18 mouse cellular contexts compared by ENCODE assay signal in the genomic region with DNA sequence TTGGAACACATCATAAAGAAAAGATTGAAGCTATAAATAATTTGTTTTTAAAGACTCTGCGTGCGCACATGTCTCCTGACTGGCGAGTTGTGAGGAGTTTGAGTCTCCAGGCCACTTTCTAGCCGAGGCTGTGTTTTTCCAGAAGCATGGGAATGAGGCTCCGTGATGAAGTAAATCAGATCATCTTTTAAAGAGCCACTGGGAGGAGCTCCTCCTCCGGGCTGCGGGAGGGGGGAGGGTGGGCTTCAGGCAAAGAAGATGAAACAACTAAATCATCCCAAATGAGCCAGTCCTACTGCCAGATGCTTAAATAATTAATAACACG.
A peak's percentile ranks its signal among the peaks of the same experiment; 100 is the strongest.
DNase-seq lines count a peak whose midpoint lies in the region; ATAC-seq lines count a peak whose summit lies in the region.
"Had no signal": no experiment of that assay in that cellular context is flagged by ENCODE, and none has a peak within 500 bp of the region (broad histone marks: within the 10 kb centered on the region; RNA-seq: fewer than 3 reads in every experiment).

No protein-coding gene starts in this region.

- no peaks in the 10 kb centered on the region for H3K36me3 ChIP-seq in heart, embryonic 15.5 days
- no peaks in the 10 kb centered on the region for H3K36me3 ChIP-seq in lung, embryonic 15.5 days
- H3K36me3 ChIP-seq in embryonic facial prominence, embryonic 10.5 days (replicated peaks) = no peaks in the 10 kb centered on the region
- no peaks in the 10 kb centered on the region for H3K36me3 ChIP-seq in limb, embryonic 10.5 days
- H3K36me3 ChIP-seq: limb, embryonic 13.5 days; midbrain, embryonic 15.5 days; stomach, embryonic 15.5 days had no signal

- H3K4me1 ChIP-seq in heart, embryonic 15.5 days (replicated peaks) = peaks cover 17% of the 10 kb centered on the region
- peaks cover 31% of the 10 kb centered on the region for H3K4me1 ChIP-seq in lung, embryonic 15.5 days
- peaks cover 58% of the 10 kb centered on the region for H3K4me1 ChIP-seq in embryonic facial prominence, embryonic 10.5 days
- H3K4me1 ChIP-seq in limb, embryonic 10.5 days = peaks cover 51% of the 10 kb centered on the region

- H3K9ac ChIP-seq in heart, embryonic 15.5 days = no peak overlapping the region
- H3K9ac ChIP-seq in lung, embryonic 15.5 days = no peak overlapping the region
- H3K9ac ChIP-seq: hindbrain, embryonic 14.5 days; limb, embryonic 13.5 days; midbrain, embryonic 15.5 days; stomach, embryonic 15.5 days had no signal

- 25% methylated on average over 8 of the region's 8 CpGs for WGBS in heart, embryonic 15.5 days
- WGBS in lung, embryonic 15.5 days = 16% methylated on average over 8 of the region's 8 CpGs
- 45% methylated on average over 8 of the region's 8 CpGs for WGBS in embryonic facial prominence, embryonic 10.5 days
- WGBS in limb, embryonic 10.5 days = 30% methylated on average over 8 of the region's 8 CpGs

- no peak for ATAC-seq in heart, embryonic 15.5 days (replicated peaks; ENCODE audit: insufficient number of reproducible peaks, insufficient read depth, low FRiP score, low read depth)
- ATAC-seq in lung, embryonic 15.5 days (ENCODE audit: borderline replicate concordance, extremely low read depth, low FRiP score, low TSS enrichment) = no peak
- ATAC-seq: forebrain, embryonic 16.5 days; midbrain, embryonic 15.5 days had no signal

- peaks cover 11% of the 10 kb centered on the region; the same call in 1 of the 2 replicates for H3K27me3 ChIP-seq in heart, embryonic 15.5 days
- H3K27me3 ChIP-seq in lung, embryonic 15.5 days = no peaks in the 10 kb centered on the region; the same call in 1 of the 2 replicates
- H3K27me3 ChIP-seq in embryonic facial prominence, embryonic 10.5 days (replicated peaks; ENCODE audit: low read depth, poor library complexity, severe bottlenecking) = peaks cover 19% of the 10 kb centered on the region; the same call in 1 of the 2 replicates
- peaks cover 16% of the 10 kb centered on the region for H3K27me3 ChIP-seq in limb, embryonic 10.5 days (ENCODE audit: low read depth, poor library complexity, severe bottlenecking)
- H3K27me3 ChIP-seq: midbrain, embryonic 15.5 days; stomach, embryonic 15.5 days had no signal

- H3K9me3 ChIP-seq in heart, embryonic 15.5 days (replicated peaks) = no peaks in the 10 kb centered on the region
- no peaks in the 10 kb centered on the region for H3K9me3 ChIP-seq in lung, embryonic 15.5 days
- H3K9me3 ChIP-seq in embryonic facial prominence, embryonic 10.5 days = no peaks in the 10 kb centered on the region
- H3K9me3 ChIP-seq in limb, embryonic 10.5 days (replicated peaks) = no peaks in the 10 kb centered on the region
- H3K9me3 ChIP-seq: limb, embryonic 13.5 days; midbrain, embryonic 15.5 days; stomach, embryonic 15.5 days had no signal

- no peak overlapping the region for H3K4me3 ChIP-seq in heart, embryonic 15.5 days
- no peak overlapping the region for H3K4me3 ChIP-seq in lung, embryonic 15.5 days
- no peak overlapping the region for H3K4me3 ChIP-seq in embryonic facial prominence, embryonic 10.5 days
- H3K4me3 ChIP-seq in limb, embryonic 10.5 days = no peak overlapping the region
- H3K4me3 ChIP-seq: limb, embryonic 13.5 days; midbrain, embryonic 15.5 days; stomach, embryonic 15.5 days had no signal

- H3K4me2 ChIP-seq in heart, embryonic 15.5 days = peak overlapping the region; percentile 24; the same call in 1 of the 2 replicates
- peak overlapping the region; percentile 29 for H3K4me2 ChIP-seq in lung, embryonic 15.5 days
- H3K4me2 ChIP-seq: hindbrain, embryonic 14.5 days; limb, embryonic 13.5 days; midbrain, embryonic 15.5 days; stomach, embryonic 15.5 days had no signal

- DNase-seq in heart, adult 11 months = no peak
- no peak for DNase-seq in lung, postnatal 36 days
- DNase-seq in embryonic facial prominence, embryonic 10.5 days (ENCODE audit: low spot score) = peak; percentile 38
- DNase-seq in limb, embryonic 10.5 days (ENCODE audit: low spot score) = peak; percentile 33
- no peak for DNase-seq in gastrocnemius, postnatal 10 days
- DNase-seq: cerebellum, adult 9-10 months; kidney, adult 11 months; kidney, postnatal 36 days; layer of hippocampus, adult 9-11 months; right cerebral cortex, postnatal 14 days; thymus, postnatal 14 days had no signal

- peak overlapping the region; percentile 59 for H3K27ac ChIP-seq in heart, embryonic 15.5 days
- peak overlapping the region; percentile 62 for H3K27ac ChIP-seq in lung, embryonic 15.5 days
- no peak overlapping the region; the same call in 1 of the 2 replicates for H3K27ac ChIP-seq in embryonic facial prominence, embryonic 10.5 days (replicated peaks)
- no peak overlapping the region for H3K27ac ChIP-seq in limb, embryonic 10.5 days
- H3K27ac ChIP-seq: hindbrain, embryonic 14.5 days; limb, embryonic 13.5 days; midbrain, embryonic 15.5 days had no signal

Comparison
In these comparisons a context has a peak if more than half of its experiments do, and no peak if none do; other contexts are left out.
1. H3K27ac ChIP-seq: peak in heart, embryonic 15.5 days (single experiment) and lung, embryonic 15.5 days (single experiment); none in embryonic facial prominence, embryonic 10.5 days (single experiment) and limb, embryonic 10.5 days (single experiment).
2. DNase-seq: peak in embryonic facial prominence, embryonic 10.5 days (single experiment) and limb, embryonic 10.5 days (single experiment); none in heart, adult 11 months (single experiment), lung, postnatal 36 days (single experiment) and gastrocnemius, postnatal 10 days (single experiment).